Mouse (Mus musculus) activated CD4-positive, CD25-positive, alpha-beta regulatory T cell, adult 4 months (primary cell): ENCODE data around the gene Acsm3. TPM values are rescaled to one million over a fixed set of nuclear protein-coding genes. Genes with fewer than 3 reads are reported as not detected.

Experiments used
- ATAC-seq: one replicate; pipeline ENCODE4 v1.8.0; 2017
- polyA plus RNA-seq, 2 experiments: library from polyadenylated mRNA; unstranded; fragments of 100-300 nt; shearing (Covaris generic); gene quantifications; one replicate each; pipeline ENCODE4 v1.2.1; 2017

The Acsm3 gene
- polyA plus RNA-seq, 2 experiments from 2014 or later, result not detected

DNA sequence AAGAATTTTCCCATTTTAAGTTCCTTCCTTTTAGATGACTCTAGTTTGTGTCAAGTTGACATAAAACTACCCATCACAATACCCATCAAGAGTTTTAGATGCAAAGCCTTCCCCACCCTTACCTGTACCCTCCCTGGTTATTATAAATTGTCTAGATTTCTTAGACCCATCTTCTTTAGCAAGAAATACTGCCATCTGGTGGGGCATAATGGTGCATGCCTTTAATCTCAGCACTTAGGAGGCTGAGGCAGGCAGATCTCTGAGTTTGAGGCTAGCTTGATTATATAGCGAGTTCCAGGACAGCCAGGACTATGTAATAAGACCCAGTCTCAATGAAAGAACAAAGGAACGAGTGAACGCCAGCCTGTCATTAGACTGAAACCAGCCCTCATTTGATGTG lies 39.8 kb downstream of the Acsm3 start:
- peak; percentile 44 for ATAC-seq

DNA sequence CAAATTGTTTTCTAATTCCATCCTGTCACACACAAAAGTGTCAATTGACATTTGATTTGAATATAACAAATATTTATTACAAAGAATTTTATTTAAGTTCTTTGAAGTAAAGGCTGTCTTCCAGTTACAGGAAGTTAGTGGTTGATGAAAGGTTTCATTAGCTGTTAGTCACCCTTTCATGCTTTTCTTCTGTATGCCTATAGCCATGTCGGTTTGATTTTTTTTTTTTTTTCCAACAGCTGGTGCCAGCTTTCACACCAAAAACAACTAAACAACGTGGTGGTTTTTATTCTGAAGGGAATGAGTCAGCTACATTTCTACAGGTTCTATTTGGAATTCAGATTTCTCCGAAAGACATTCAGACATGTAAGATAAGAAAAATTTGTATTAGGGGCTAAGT lies 40.3 kb downstream of the Acsm3 start:
- peak; percentile 80 for ATAC-seq

DNA sequence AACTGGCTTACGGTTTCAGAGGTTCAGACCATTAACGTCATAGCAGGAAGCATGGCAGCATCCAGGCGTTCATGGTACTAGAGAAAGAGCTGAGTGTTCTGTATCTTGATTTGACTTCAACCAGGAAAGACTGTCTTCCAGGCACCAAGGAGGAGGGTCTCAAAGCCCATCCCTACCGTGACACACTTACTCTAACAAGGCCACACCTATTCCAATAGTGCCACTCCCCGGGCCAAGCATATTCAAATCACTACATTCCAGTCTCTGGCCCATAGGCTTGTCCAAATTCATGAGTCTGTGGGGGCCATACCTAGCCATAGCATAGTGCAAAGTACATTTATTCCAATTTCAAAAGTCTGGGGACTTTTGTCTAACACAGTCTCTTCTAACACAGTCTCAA lies 46.7 kb downstream of the Acsm3 start:
- ATAC-seq, result no peak

DNA sequence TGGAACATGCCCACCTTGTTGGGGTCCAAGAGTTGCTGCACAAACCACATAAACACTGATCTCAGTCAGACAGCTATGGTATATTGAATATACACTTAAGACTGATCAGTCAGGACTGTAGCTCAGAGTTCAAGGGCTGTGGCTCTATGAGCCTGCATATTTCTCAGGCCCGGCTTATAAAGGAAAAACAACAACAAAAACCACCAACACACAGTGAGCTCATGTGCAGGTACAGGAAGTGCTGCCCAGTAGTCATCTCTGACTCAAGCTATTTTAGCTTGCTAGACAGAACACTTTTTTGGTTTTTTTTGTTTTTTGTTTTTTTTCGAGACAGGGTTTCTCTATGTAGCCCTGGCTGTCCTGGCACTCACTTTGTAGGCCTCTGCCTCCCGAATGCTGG lies 48.0 kb downstream of the Acsm3 start:
- ATAC-seq, result peak; percentile 87

DNA sequence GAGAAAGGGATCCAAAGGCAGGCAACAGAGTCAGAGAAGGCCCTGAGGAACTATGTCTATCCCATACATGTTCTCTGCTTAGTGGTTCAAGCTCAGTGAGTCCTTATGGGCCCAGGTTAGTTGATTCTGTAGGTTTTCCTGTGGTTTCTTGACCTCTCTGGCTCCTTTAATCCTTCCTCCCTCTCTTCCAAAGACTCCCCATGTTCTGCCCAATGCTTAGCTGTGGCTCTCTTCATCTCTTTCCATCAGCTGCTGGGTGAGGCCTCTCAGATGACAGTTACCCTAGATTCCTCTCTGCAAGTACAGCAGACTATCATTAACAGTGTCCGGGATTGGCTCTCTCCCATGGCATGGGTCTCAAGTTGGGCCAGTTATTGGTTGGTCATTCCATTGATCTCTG lies 74.6 kb downstream of the Acsm3 start:
- ATAC-seq, result no peak

DNA sequence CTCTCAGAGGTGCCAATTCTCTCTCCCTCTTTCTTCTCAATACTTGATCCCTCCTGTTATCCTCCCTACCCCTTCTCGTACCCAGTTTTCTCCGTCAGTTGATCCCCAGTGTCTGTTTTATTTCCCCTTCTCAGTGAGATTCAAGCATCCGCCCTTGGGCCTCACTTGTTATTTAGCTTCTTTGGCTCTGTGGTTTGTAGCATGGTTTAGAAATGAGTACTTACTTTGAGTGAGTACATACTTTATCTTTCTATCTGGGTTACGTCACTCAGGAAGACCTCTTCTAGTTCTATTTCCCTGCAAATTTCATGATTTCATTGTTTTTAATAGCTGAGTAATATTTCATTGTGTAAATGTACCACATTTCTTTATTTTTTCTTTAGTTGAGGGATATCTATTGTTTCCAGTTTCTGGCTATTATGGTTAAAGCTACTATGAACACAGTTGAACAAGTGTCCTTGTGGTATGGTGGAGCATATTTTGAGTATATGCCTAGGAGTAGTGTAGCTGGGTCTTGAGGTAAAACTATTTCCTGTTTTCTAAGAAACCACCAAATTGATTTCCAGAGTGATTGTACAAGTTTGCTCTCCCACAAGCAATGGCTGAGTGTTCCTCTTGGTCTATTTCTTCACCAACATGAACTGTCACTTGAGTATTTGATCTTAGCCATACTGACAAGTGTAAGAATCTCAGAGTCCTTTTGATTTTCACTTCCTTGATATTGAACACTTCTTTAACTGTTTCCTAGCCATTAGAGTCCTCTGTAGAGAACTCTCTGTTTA lies 75.5 kb downstream of the Acsm3 start:
- peak; percentile 91 for ATAC-seq

Other genes starting within 250 kb of the Acsm3 start
- not detected for gene Acsm5, start 241.5 kb upstream of the Acsm3 start, polyA plus RNA-seq
- gene Pdilt, start 237.4 kb upstream of the Acsm3 start, polyA plus RNA-seq, result not detected
- gene Acsm2, start 206.6 kb upstream of the Acsm3 start, polyA plus RNA-seq, result under 1 TPM in 1 of 2 experiments, not detected in 1; 0.25 TPM
- gene Acsm1, start 153.9 kb upstream of the Acsm3 start, polyA plus RNA-seq, result not detected
- gene Acsm4, start 70.9 kb upstream of the Acsm3 start, polyA plus RNA-seq, result not detected
- 10 to 100 TPM; 46.6 to 48.6 TPM for gene Thumpd1, start 40.1 kb upstream of the Acsm3 start, polyA plus RNA-seq
- 10 to 100 TPM; 33.8 to 56.3 TPM for gene Rexo5, start 33.1 kb downstream of the Acsm3 start, polyA plus RNA-seq
- gene Eri2, start 33.1 kb downstream of the Acsm3 start, polyA plus RNA-seq, result 10 to 100 TPM in 1 of 2 experiments, 1 to 10 TPM in 1; 9.2 to 12.0 TPM
- gene Lyrm1, start 134.9 kb downstream of the Acsm3 start, polyA plus RNA-seq, result 10 to 100 TPM; 20.3 to 22.3 TPM
- 1 to 10 TPM; 6.1 to 7.7 TPM for gene Dcun1d3, start 135.4 kb downstream of the Acsm3 start, polyA plus RNA-seq